Mouse (Mus musculus): Measurements from ENCODE around the gene Zfp873.
"Not testable (repeated sequence)": the region's sequence is repeated elsewhere in the genome, so short reads cannot be mapped to it uniquely, and the experiment has no call there.

The Zfp873 gene

GRCm38 (mm10) chr10:82047597-82048459 is at the start of gene Zfp873:
Zfp873 (plus strand) TSS chr10:82048123.
- DNase-seq = peak; percentile 95

GRCm38 (mm10) chr10:82003209-82003608 is 44.7 kb upstream of the Zfp873 start:
- not testable (repeated sequence) for DNase-seq

DNA sequence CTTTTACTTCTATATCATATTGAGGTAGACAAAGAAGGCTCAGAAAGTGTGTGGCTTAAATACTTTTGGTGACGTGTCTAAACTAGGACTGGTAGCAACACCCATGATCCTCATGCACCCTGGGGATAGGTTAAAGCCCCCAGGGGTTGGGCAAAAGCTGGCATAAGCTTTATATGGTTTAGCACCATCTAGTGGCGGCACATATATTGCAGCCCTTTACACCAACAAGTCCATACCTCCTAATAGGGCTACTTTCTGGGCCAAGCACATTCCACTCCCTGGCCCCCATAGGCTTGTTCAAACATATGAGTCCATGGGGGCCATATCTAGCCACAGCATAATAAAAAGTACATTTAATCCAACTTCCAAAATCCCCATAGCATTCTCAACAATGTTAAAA is 43.1 kb upstream of the Zfp873 start:
- DNase-seq = peak; percentile 77

DNA sequence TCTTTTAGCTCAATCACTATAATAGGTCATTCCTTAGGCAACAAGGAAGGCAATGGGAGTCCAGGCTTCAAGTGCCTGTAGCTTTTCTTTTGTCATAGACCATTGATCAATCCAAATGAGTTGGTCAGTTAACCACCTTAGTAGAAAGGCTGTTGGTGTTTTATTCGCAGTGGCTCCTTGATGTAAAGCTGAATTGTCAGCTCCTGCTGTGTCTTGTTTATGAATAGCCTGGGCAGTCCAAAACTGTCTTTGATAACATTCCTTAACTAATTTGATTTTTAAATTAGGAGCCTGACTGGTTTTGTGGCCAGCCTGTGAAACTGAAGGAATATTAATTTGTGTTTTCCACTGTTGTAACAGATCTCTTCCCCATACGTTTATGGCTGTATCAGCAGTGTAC is 5.7 kb upstream of the Zfp873 start:
- no peak for DNase-seq

GRCm38 (mm10) chr10:82046603-82047002 is 1.3 kb upstream of the Zfp873 start:
- DNase-seq = no peak

GRCm38 (mm10) chr10:82048460-82048804 is 509 bp downstream of the Zfp873 start:
- not testable (repeated sequence) for DNase-seq

- DNase-seq = peak; percentile 58
Observed at GRCm38 (mm10) chr10:82082728-82083621, 35.1 kb downstream of the Zfp873 start, which contains the start of gene BC024063. BC024063 (plus strand) TSS chr10:82083353.

GRCm38 (mm10) chr10:82083622-82083971 is 35.7 kb downstream of the Zfp873 start:
- DNase-seq = not testable (repeated sequence)
